8 mouse cellular contexts compared by ENCODE assay signal in the genomic region with DNA sequence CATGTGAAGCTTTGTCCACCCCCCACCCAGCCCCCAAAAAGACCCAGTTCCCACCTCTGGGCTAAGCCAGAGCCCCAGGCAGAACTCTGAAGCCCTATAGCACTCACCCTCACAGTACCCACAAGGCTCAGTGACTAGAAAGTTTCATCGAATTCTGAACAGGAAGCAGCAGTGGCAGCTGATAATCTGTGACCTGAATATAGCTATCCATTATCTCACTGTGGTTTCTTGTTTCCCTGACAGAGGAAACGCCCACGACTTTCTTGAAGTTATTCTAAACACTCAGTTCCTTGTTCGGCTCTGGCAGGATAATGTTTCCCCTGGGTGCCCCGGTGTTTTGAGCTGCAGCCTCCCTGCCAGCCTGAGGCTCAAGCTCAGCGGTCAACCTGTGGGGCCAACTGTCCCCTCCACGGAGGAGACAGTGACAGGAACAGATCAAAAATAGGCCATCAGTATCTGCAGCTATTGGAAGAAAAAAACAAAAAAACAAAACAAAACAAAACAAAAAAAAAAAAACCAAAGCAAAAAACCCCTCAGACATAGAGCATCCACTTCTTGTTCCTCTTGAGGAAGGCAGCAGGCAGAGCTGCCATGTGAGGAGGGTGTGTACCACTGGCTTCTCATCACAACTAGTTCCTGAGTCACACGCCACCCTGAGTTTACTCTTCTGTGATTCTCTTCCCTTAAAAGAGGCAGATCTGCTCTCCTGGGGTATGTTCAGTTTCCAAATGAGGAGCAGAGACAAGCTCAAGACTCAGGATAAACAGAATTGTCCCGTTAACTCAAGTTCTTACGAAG. TPM values are rescaled to one million over a fixed set of nuclear protein-coding genes. Genes with fewer than 3 reads are reported as not detected.
DNase-seq lines count a peak whose midpoint lies in the region; ATAC-seq and TF ChIP-seq lines count a peak whose summit lies in the region.

No protein-coding gene starts in this region.

- no peaks in the 10 kb centered on the region for H3K36me3 ChIP-seq in forebrain, embryonic 14.5 days (ENCODE audit: control insufficient read depth, insufficient read depth, low read length)
- no peaks in the 10 kb centered on the region for H3K36me3 ChIP-seq in forebrain, embryonic 16.5 days (ENCODE audit: control insufficient read depth, insufficient read depth)
- no peaks in the 10 kb centered on the region for H3K36me3 ChIP-seq in heart, embryonic 15.5 days
- H3K36me3 ChIP-seq in liver, embryonic 14.5 days (replicated peaks; ENCODE audit: control insufficient read depth, insufficient read depth, low read depth) = no peaks in the 10 kb centered on the region
- H3K36me3 ChIP-seq in small intestine, adult 2 months (ENCODE audit: control insufficient read depth, insufficient read depth, low read length) = no peaks in the 10 kb centered on the region
- no peaks in the 10 kb centered on the region for H3K36me3 ChIP-seq in midbrain, postnatal 0 days (ENCODE audit: insufficient read depth, low read length)

- no peaks in the 10 kb centered on the region for H3K27me3 ChIP-seq in forebrain, embryonic 14.5 days (replicated peaks; ENCODE audit: control insufficient read depth, insufficient read depth, low read length)
- no peaks in the 10 kb centered on the region for H3K27me3 ChIP-seq in forebrain, embryonic 16.5 days (replicated peaks; ENCODE audit: control insufficient read depth, insufficient read depth, low read length)
- H3K27me3 ChIP-seq in heart, embryonic 15.5 days = no peaks in the 10 kb centered on the region
- H3K27me3 ChIP-seq in liver, embryonic 14.5 days (ENCODE audit: control insufficient read depth, insufficient read depth, low read length) = no peaks in the 10 kb centered on the region
- no peaks in the 10 kb centered on the region for H3K27me3 ChIP-seq in small intestine, adult 2 months (ENCODE audit: control insufficient read depth, insufficient read depth, low read length)
- no peaks in the 10 kb centered on the region for H3K27me3 ChIP-seq in midbrain, postnatal 0 days (ENCODE audit: insufficient read depth, low read length)

- H3K4me1 ChIP-seq in forebrain, embryonic 14.5 days (ENCODE audit: control insufficient read depth, insufficient read depth, low read length) = no peaks in the 10 kb centered on the region
- no peaks in the 10 kb centered on the region for H3K4me1 ChIP-seq in forebrain, embryonic 16.5 days (replicated peaks; ENCODE audit: control insufficient read depth, insufficient read depth, low read length)
- peaks cover 21% of the 10 kb centered on the region for H3K4me1 ChIP-seq in heart, embryonic 15.5 days (replicated peaks)
- H3K4me1 ChIP-seq in liver, embryonic 14.5 days (replicated peaks; ENCODE audit: control insufficient read depth in 2 of 2, insufficient read depth in 2 of 2, low read length in 1 of 2) = peaks cover 17 to 18% of the 10 kb centered on the region in 2 experiments
- peaks cover 7% of the 10 kb centered on the region for H3K4me1 ChIP-seq in small intestine, adult 2 months (ENCODE audit: control insufficient read depth, insufficient read depth, insufficient read length, low read length)
- H3K4me1 ChIP-seq in midbrain, postnatal 0 days (ENCODE audit: insufficient read depth, low read length) = no peaks in the 10 kb centered on the region

- no peak for ATAC-seq in forebrain, embryonic 14.5 days
- no peak for ATAC-seq in forebrain, embryonic 16.5 days
- 0 out of 2 replicates have a peak, but pooled peaks have one; percentile 55 for ATAC-seq in heart, embryonic 15.5 days (replicated peaks; ENCODE audit: insufficient number of reproducible peaks, insufficient read depth, low FRiP score, low read depth)
- peak; percentile 91 for ATAC-seq in liver, embryonic 14.5 days (ENCODE audit: insufficient read depth)
- no peak for ATAC-seq in midbrain, postnatal 0 days (ENCODE audit: low FRiP score)

- TF ChIP-seq POLR2A in small intestine, adult 2 months (IDR thresholded peaks at IDR 0.05; ENCODE audit: low read depth, low read length) = no peak

- H3K9ac ChIP-seq in forebrain, embryonic 14.5 days (ENCODE audit: low read length) = no peak overlapping the region
- no peak overlapping the region for H3K9ac ChIP-seq in forebrain, embryonic 16.5 days (replicated peaks; ENCODE audit: low read depth, low read length)
- no peak overlapping the region for H3K9ac ChIP-seq in heart, embryonic 15.5 days
- H3K9ac ChIP-seq in liver, embryonic 14.5 days (replicated peaks) = peak overlapping the region; percentile 29
- H3K9ac ChIP-seq in midbrain, postnatal 0 days (replicated peaks; ENCODE audit: low read length, poor library complexity, severe bottlenecking) = no peak overlapping the region

- no peak overlapping the region for H3K4me2 ChIP-seq in forebrain, embryonic 14.5 days (ENCODE audit: low read length)
- H3K4me2 ChIP-seq in forebrain, embryonic 16.5 days (ENCODE audit: low read length) = no peak overlapping the region
- H3K4me2 ChIP-seq in heart, embryonic 15.5 days = peak overlapping the region; percentile 40; the same call in 1 of the 2 replicates
- peak overlapping the region; percentile 65 for H3K4me2 ChIP-seq in liver, embryonic 14.5 days (ENCODE audit: low read depth)
- H3K4me2 ChIP-seq in midbrain, postnatal 0 days (ENCODE audit: low read depth, low read length, poor library complexity, severe bottlenecking) = no peak overlapping the region

- peak; percentile 62 for TF ChIP-seq EP300 in liver, embryonic 14.5 days (IDR thresholded peaks at IDR 0.05; ENCODE audit: low read depth)

- no peak overlapping the region for H3K27ac ChIP-seq in forebrain, embryonic 14.5 days (ENCODE audit: low read depth, low read length)
- no peak overlapping the region for H3K27ac ChIP-seq in forebrain, embryonic 16.5 days (ENCODE audit: low read length)
- H3K27ac ChIP-seq in heart, embryonic 15.5 days = peak overlapping the region; percentile 68
- peak overlapping the region; percentile 40 for H3K27ac ChIP-seq in liver, embryonic 14.5 days
- H3K27ac ChIP-seq in small intestine, adult 2 months (ENCODE audit: insufficient read depth, low read depth, low read length) = peak overlapping the region; percentile 59
- no peak overlapping the region for H3K27ac ChIP-seq in midbrain, postnatal 0 days (ENCODE audit: low read depth, low read length)

- peak; percentile 2 for DNase-seq in forebrain, embryonic 14.5 days (ENCODE audit: low spot score)
- DNase-seq in brain, adult 2 months (ENCODE audit: low read depth, low spot score) = peak; percentile 49
- peak; percentile 53 to 69 (median 57) for DNase-seq in liver, embryonic 14.5 days (ENCODE audit: low read depth in 3 of 3, low spot score in 3 of 3)
- DNase-seq in cerebellum, adult 8-10 months = no peak
- no peak for DNase-seq in midbrain, postnatal 0 days (ENCODE audit: low spot score)

- H3K9me3 ChIP-seq in forebrain, embryonic 14.5 days (replicated peaks; ENCODE audit: control insufficient read depth, low read length) = no peaks in the 10 kb centered on the region
- no peaks in the 10 kb centered on the region for H3K9me3 ChIP-seq in forebrain, embryonic 16.5 days (ENCODE audit: control insufficient read depth, low read length)
- H3K9me3 ChIP-seq in heart, embryonic 15.5 days (replicated peaks) = no peaks in the 10 kb centered on the region
- H3K9me3 ChIP-seq in liver, embryonic 14.5 days (ENCODE audit: control insufficient read depth, low read length) = no peaks in the 10 kb centered on the region
- H3K9me3 ChIP-seq in midbrain, postnatal 0 days (ENCODE audit: low read length) = no peaks in the 10 kb centered on the region

- 23% methylated on average over 10 of the region's 10 CpGs for WGBS in forebrain, embryonic 14.5 days
- WGBS in forebrain, embryonic 16.5 days = 33% methylated on average over 10 of the region's 10 CpGs
- WGBS in heart, embryonic 15.5 days = 22% methylated on average over 10 of the region's 10 CpGs
- WGBS in liver, embryonic 14.5 days (ENCODE audit: insufficient replicate concordance) = 8% methylated on average over 10 of the region's 10 CpGs
- WGBS in small intestine, adult 2 months = 24% methylated on average over 10 of the region's 10 CpGs
- WGBS in midbrain, postnatal 0 days = 31% methylated on average over 10 of the region's 10 CpGs

- TF ChIP-seq CTCF in liver, embryonic 14.5 days (IDR thresholded peaks at IDR 0.05; ENCODE audit: low read depth) = no peak
- TF ChIP-seq CTCF in small intestine, adult 2 months (IDR thresholded peaks at IDR 0.05; ENCODE audit: extremely low read depth, insufficient read length, insufficient replicate concordance, low read depth, low read length) = no peak
- no peak for TF ChIP-seq CTCF in midbrain, postnatal 0 days (IDR thresholded peaks at IDR 0.05)

- H3K4me3 ChIP-seq in forebrain, embryonic 14.5 days (ENCODE audit: low read depth, low read length) = no peak overlapping the region
- H3K4me3 ChIP-seq in forebrain, embryonic 16.5 days (replicated peaks; ENCODE audit: low read length) = no peak overlapping the region
- H3K4me3 ChIP-seq in heart, embryonic 15.5 days = no peak overlapping the region
- H3K4me3 ChIP-seq in liver, embryonic 14.5 days (ENCODE audit: insufficient read depth in 1 of 2, low read depth in 2 of 2, low read length in 2 of 2) = peak overlapping the region; percentile 14 to 18; a peak in 3 of 4 replicates
- peak overlapping the region; percentile 40; the same call in 1 of the 2 replicates for H3K4me3 ChIP-seq in small intestine, adult 2 months (ENCODE audit: low read depth, low read length)
- no peak overlapping the region for H3K4me3 ChIP-seq in midbrain, postnatal 0 days (ENCODE audit: low read depth, low read length)

RNA-seq across cellular contexts. Expression of gene Vcl, which starts 43.9 kb away (rescaled TPM):
- polyA plus RNA-seq in forebrain, embryonic 14.5 days (2014; fragmentation: Nextera tagmentation; extraction: Ambion mirVana) = 8.4 and 9.3 TPM in 2 replicates
- polyA plus RNA-seq in forebrain, embryonic 16.5 days (2015; fragmentation: Nextera tagmentation; extraction: Ambion mirVana) = 11.4 and 13.0 TPM in 2 replicates
- 82.2 and 89.1 TPM in 2 replicates for polyA plus RNA-seq in heart, embryonic 15.5 days (2015; fragmentation: Nextera tagmentation; extraction: Ambion mirVana)
- 13.8 and 16.5 TPM in 2 replicates for polyA plus RNA-seq in liver, embryonic 14.5 days (2012; rRNA removed)
- 17.1 and 21.7 TPM in 2 replicates for polyA plus RNA-seq in liver, embryonic 14.5 days (2014; fragmentation: Nextera tagmentation; extraction: Ambion mirVana)
- 10.7 and 18.5 TPM in 2 replicates for polyA plus RNA-seq in small intestine, adult 2 months (2012; rRNA removed)
- 21.6 and 25.7 TPM in 2 replicates for total RNA-seq in midbrain, postnatal 0 days (2014; rRNA removed)
- polyA plus RNA-seq in midbrain, postnatal 0 days (2015; fragmentation: Nextera tagmentation; extraction: Ambion mirVana) = 8.1 and 8.6 TPM in 2 replicates

RNA-seq across cellular contexts. Expression of gene Plau, which starts 48.8 kb away (rescaled TPM):
- polyA plus RNA-seq in forebrain, embryonic 14.5 days (2014; fragmentation: Nextera tagmentation; extraction: Ambion mirVana) = 0.21 and 0.47 TPM in 2 replicates
- 0.33 and 0.50 TPM in 2 replicates for polyA plus RNA-seq in forebrain, embryonic 16.5 days (2015; fragmentation: Nextera tagmentation; extraction: Ambion mirVana)
- 1.4 and 1.9 TPM in 2 replicates for polyA plus RNA-seq in heart, embryonic 15.5 days (2015; fragmentation: Nextera tagmentation; extraction: Ambion mirVana)
- 0.74 and 1.3 TPM in 2 replicates for polyA plus RNA-seq in liver, embryonic 14.5 days (2012; rRNA removed)
- 0.43 and 0.57 TPM in 2 replicates for polyA plus RNA-seq in liver, embryonic 14.5 days (2014; fragmentation: Nextera tagmentation; extraction: Ambion mirVana)
- 3.1 and 3.8 TPM in 2 replicates for polyA plus RNA-seq in small intestine, adult 2 months (2012; rRNA removed)
- total RNA-seq in midbrain, postnatal 0 days (2014; rRNA removed) = 0.93 and 2.1 TPM in 2 replicates
- 0.27 and 0.44 TPM in 2 replicates for polyA plus RNA-seq in midbrain, postnatal 0 days (2015; fragmentation: Nextera tagmentation; extraction: Ambion mirVana)

Comparison
In these comparisons a context has a peak if more than half of its experiments do, and no peak if none do; other contexts are left out.
1. ATAC-seq: peak in heart, embryonic 15.5 days (single experiment) and liver, embryonic 14.5 days (single experiment); none in forebrain, embryonic 14.5 days (single experiment), forebrain, embryonic 16.5 days (single experiment) and midbrain, postnatal 0 days (single experiment).
2. DNase-seq: peak in forebrain, embryonic 14.5 days (single experiment), brain, adult 2 months (single experiment) and liver, embryonic 14.5 days (3 of 3); none in cerebellum, adult 8-10 months (single experiment) and midbrain, postnatal 0 days (single experiment).
3. H3K27ac ChIP-seq: peak in heart, embryonic 15.5 days (single experiment), liver, embryonic 14.5 days (single experiment) and small intestine, adult 2 months (single experiment); none in forebrain, embryonic 14.5 days (single experiment), forebrain, embryonic 16.5 days (single experiment) and midbrain, postnatal 0 days (single experiment).
4. H3K4me2 ChIP-seq: peak in heart, embryonic 15.5 days (single experiment) and liver, embryonic 14.5 days (single experiment); none in forebrain, embryonic 14.5 days (single experiment), forebrain, embryonic 16.5 days (single experiment) and midbrain, postnatal 0 days (single experiment).
5. H3K4me3 ChIP-seq: peak in liver, embryonic 14.5 days (2 of 2) and small intestine, adult 2 months (single experiment); none in forebrain, embryonic 14.5 days (single experiment), forebrain, embryonic 16.5 days (single experiment), heart, embryonic 15.5 days (single experiment) and midbrain, postnatal 0 days (single experiment).